Mouse (Mus musculus): ENCODE data around the gene Parp8. TPM values are rescaled to one million over a fixed set of nuclear protein-coding genes. Genes with fewer than 3 reads are reported as not detected.

The Parp8 gene
- total RNA-seq, 2 experiments from 2014 or later, result 58.6 to 59.2 TPM

DNA sequence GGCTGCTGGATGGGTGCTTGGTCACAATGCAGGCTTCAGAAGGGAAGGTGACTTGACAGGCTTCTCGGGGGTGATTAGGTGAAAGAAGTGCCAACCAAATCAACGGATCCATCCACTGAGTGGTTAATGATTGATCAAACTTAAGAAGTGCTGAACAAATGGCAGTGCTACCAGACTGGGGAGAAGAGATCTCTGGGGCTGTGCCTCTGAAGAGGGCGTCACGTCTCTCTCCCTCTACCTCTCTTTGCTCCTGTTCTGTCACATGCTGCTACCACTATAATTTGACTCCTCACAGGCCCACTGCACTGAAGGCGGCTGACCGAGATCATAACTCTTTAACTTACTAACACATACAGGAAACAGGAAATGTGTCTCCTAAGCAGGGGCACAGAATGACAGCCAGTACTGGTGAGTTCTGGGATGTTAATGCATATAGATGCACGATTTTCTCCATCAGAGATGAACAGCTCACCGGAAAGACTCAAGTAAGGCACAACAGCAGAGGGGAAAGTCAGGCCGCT, 140.9 kb downstream of the Parp8 start:
- no peak for DNase-seq (ENCODE audit: low spot score in 2 of 2)

- DNase-seq (ENCODE audit: low spot score in 2 of 2), result no peak
Measured at GRCm38 (mm10) chr13:116882226-116882625, 143.1 kb downstream of the Parp8 start.

DNA sequence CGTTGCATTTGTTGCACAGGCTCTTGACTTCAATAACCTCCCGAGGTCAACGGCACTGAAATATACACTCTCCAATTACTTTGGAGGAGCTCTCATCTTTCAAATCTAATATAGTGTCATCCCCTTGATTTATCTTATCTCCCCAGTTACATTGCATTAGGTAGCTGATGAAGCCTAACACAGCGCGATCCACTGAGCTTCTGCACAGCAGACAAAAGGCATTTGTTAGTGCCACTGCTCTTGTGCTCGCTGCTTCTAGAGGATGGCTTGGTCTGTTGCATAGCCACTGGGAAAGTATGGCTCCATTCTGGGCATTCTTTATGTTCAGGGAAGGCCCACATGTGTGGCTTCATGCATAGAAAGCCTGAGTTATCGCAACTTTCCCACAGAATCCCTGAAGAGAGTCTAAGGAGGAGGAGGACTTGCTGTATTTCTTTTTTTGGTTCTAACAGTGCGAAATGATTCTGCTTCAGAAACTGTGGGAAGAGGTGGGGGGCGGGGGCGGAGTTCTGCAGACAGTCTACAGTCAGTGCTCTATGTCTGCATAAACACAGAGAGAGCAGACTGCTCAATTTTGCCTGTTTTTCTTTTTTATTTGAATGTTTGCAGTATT, 145.7 kb downstream of the Parp8 start:
- DNase-seq (ENCODE audit: low spot score in 2 of 2), result no peak

DNA sequence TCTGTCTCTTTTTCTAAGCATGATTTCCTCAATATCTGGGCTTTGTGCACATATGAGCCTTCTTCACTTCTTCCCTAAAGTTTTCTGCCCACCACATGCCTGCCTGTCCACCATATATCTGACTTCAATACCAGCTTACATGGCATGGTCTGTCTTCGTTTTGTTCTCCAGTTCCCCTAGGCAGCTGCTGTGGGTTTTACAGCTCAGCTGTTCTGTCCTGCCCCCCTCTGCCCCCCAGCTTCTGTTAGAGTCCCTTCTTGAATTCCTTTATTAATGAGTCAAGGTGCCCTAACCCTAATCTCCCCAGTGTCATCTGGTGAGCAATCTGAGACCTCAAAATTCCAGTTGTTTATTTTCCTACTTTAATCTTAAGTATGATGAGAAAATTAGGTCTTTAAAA, 155.1 kb downstream of the Parp8 start:
- DNase-seq (ENCODE audit: low spot score in 2 of 2), result no peak

- no peak for DNase-seq (ENCODE audit: low spot score in 2 of 2)
Measured at GRCm38 (mm10) chr13:116843937-116844336, 181.4 kb downstream of the Parp8 start.

GRCm38 (mm10) chr13:116830984-116831383, 194.4 kb downstream of the Parp8 start:
- DNase-seq (ENCODE audit: low spot score in 2 of 2), result no peak

GRCm38 (mm10) chr13:116829015-116829414, 196.3 kb downstream of the Parp8 start:
- no peak for DNase-seq (ENCODE audit: low spot score in 2 of 2)

DNA sequence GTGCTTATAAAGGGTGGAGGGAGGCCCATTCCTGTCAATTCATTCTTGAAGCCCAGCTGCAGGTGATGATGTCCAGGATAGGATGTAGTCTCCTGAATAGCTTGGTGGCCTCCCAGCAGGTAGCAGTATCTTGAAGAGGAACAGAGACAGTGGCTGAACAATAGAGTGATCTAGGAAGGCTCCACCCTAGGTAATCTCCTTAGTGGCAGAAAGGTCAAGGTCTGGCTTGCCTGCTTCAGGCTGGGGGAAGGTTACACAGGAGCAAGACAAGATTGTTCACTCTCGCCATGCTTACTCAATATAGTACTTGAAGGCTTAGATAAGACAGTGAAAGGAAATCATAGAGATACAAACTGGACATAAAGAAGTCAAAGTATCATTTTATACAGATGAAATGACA, 213.9 kb downstream of the Parp8 start:
- DNase-seq (ENCODE audit: low spot score in 2 of 2), result no peak

Other genes with a start within 250 kb of the Parp8 start
- 10 to 100 TPM; 26.6 to 33.5 TPM for gene Emb, start 183.0 kb upstream of the Parp8 start, total RNA-seq (2021)
- 1 to 10 TPM; 1.0 to 1.5 TPM for gene Gm17509, start 195.5 kb upstream of the Parp8 start, total RNA-seq (2021)